Mouse (Mus musculus): ENCODE data around the gene Pias4.

GRCm38 (mm10) chr10:81136706-81137231, 31.0 kb downstream of the Pias4 start:
- TF ChIP-seq POLR2A (IDR thresholded peaks at IDR 0.05; ENCODE audit: control insufficient read depth, extremely low read depth, insufficient read depth, low read length, poor library complexity) (no peak; the same call in 1 of the 2 replicates), CTCF (IDR thresholded peaks at IDR 0.05; ENCODE audit: borderline replicate concordance, control insufficient read depth, extremely low read depth, insufficient read depth, low read length, poor library complexity) (no peak)
